Mouse (Mus musculus) midbrain, postnatal 0 days (tissue): ENCODE measurements at regions not wholly inside any gene's neighbourhood (a gene's known extent, or its start where the extent isn't known, plus 50 kb on each side); places are given as distances from the start of the nearest gene placed in this dataset.
A peak's percentile ranks its signal among the peaks of the same experiment; 100 is the strongest.

Source experiments
- ATAC-seq: fragments of 200-750 bp; cut with Nextera tagmentation; 2 replicates; pipeline ENCODE4 v1.8.0; 2017; ENCODE audit warnings: moderate number of reproducible peaks, mild to moderate bottlenecking, moderate TSS enrichment, moderate library complexity; ENCODE audit not compliant: low FRiP score
- DNase-seq: peaks from one replicate; pipeline ENCODE4 v3.0.0-alpha.2; 2015; ENCODE audit warnings: low spot score
- H3K27ac ChIP-seq: fragments of 300-500 bp; sonication (generic); 2 replicates; pipeline ENCODE4 v1.5.1; 2014; ENCODE audit warnings: low read depth, mild to moderate bottlenecking, low read length, mixed read lengths
- H3K27me3 ChIP-seq: fragments of 300-500 bp; sonication (generic); 2 replicates; pipeline ENCODE4 v1.6.1; 2014; ENCODE audit warnings: low read length, control low read depth, mixed read lengths; ENCODE audit not compliant: insufficient read depth
- H3K36me3 ChIP-seq: fragments of 300-500 bp; sonication (generic); 2 replicates; pipeline ENCODE4 v1.6.1; 2014; ENCODE audit warnings: low read length, control low read depth, mixed read lengths; ENCODE audit not compliant: insufficient read depth
- H3K4me1 ChIP-seq: fragments of 300-500 bp; sonication (generic); 2 replicates; pipeline ENCODE4 v1.6.1; 2014; ENCODE audit warnings: mild to moderate bottlenecking, control low read depth, antibody characterized with exemption, low read length, mixed read lengths; ENCODE audit not compliant: insufficient read depth
- H3K4me2 ChIP-seq: fragments of 300-500 bp; sonication (generic); 2 replicates; pipeline ENCODE4 v1.6.1; 2014; ENCODE audit warnings: low read depth, mild to moderate bottlenecking, low read length, mixed read lengths; ENCODE audit not compliant: poor library complexity, severe bottlenecking
- H3K4me3 ChIP-seq: fragments of 300-500 bp; sonication (generic); 2 replicates; pipeline ENCODE4 v1.5.1; 2014; ENCODE audit warnings: low read depth, mild to moderate bottlenecking, low read length, moderate library complexity
- H3K9ac ChIP-seq: fragments of 300-500 bp; sonication (generic); replicated peaks from 2 replicates; pipeline ENCODE4 v1.6.1; 2014; ENCODE audit warnings: mild to moderate bottlenecking, low read length, moderate library complexity, mixed read lengths; ENCODE audit not compliant: poor library complexity, severe bottlenecking
- H3K9me3 ChIP-seq: fragments of 300-500 bp; sonication (generic); 2 replicates; pipeline ENCODE4 v1.6.1; 2016; ENCODE audit warnings: low read length, control low read depth
- CTCF ChIP-seq: IDR thresholded peaks from 2 replicates; pipeline ENCODE4 v1.5.1; 2016; ENCODE audit warnings: antibody characterized with exemption, mild to moderate bottlenecking
- WGBS: fragments of 180-500 bp; shearing (Covaris S2); extraction: QIAGEN DNeasy Blood & Tissue Kit; methylation state at CpG from one replicate; pipeline ENCODE4 v1.1.7; 2014; 5-methylcytosine and 5-hydroxymethylcytosine counted together

GRCm38 (mm10) chr3:23457720-23458119 is 1381.3 kb downstream of the Tbl1xr1 start:
- TF ChIP-seq CTCF = no peak
- Histone ChIP-seq H3K36me3 (no peaks in the 10 kb centered on the region), H3K4me1 (no peaks in the 10 kb centered on the region), H3K9ac (no peak overlapping the region), H3K27ac (no peak overlapping the region), H3K27me3 (no peaks in the 10 kb centered on the region), H3K4me2 (no peak overlapping the region), H3K9me3 (no peaks in the 10 kb centered on the region), H3K4me3 (no peak overlapping the region)
- DNase-seq (no peak), ATAC-seq (no peak)
- 36% methylated on average over 1 of the region's 1 CpGs for WGBS

DNA sequence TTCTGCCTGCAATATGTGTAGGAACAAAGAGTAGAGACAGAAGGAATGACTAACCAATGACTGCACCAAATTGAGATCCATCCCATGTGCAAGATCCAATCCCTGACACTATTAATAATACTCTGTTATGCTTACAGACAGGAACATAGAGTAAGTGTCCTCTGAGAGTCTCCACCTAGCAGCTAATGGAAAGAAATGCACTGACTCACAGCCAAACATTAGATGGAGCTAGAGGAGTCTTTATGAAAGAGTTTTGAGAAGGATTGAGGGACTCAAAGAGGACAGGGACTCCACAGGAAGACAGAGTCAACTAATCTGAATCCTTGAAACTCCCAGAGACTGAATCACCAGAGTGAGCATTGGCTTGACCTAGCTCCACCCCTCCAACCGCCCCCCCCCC is 1423.4 kb downstream of the Tbl1xr1 start:
- TF ChIP-seq CTCF = 0 out of 2 replicates have a peak, but pooled peaks have one; percentile 3
- 100% methylated on average over 1 of the region's 1 CpGs for WGBS
- H3K4me3 ChIP-seq = no peak overlapping the region

DNA sequence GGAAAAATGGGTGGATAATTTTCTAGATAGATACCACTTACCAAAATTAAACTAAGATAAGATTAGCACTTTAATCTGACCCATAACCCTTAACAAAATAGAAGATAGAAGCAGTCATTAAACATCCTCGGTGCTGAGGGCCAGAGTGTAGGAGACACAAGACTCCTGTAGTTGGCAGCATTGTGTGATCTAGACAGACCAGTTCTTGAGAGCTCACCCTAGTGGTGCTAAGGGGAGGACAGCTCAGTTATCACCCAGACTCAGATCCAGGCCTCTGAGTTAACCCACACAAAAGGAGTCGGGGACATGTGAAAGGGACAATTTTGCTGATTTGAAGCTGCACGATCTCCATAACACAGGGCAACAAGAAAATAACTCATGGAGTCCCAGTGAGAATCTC is 1471.1 kb downstream of the Tbl1xr1 start:
- Histone ChIP-seq H3K4me1 (no peaks in the 10 kb centered on the region), H3K9me3 (no peaks in the 10 kb centered on the region), H3K36me3 (no peaks in the 10 kb centered on the region), H3K27me3 (no peaks in the 10 kb centered on the region), H3K9ac (no peak overlapping the region), H3K4me3 (no peak overlapping the region), H3K4me2 (no peak overlapping the region), H3K27ac (no peak overlapping the region)
- no peak for DNase-seq
- WGBS = 94% methylated on average over 3 of the region's 3 CpGs
- no peak for ATAC-seq
- no peak for TF ChIP-seq CTCF

More for the DNA sequence above, 1423.4 kb downstream of the Tbl1xr1 start:
- Histone ChIP-seq H3K4me2 (no peak overlapping the region), H3K4me1 (no peaks in the 10 kb centered on the region), H3K36me3 (no peaks in the 10 kb centered on the region), H3K9ac (no peak overlapping the region), H3K27me3 (no peaks in the 10 kb centered on the region), H3K27ac (no peak overlapping the region), H3K9me3 (no peaks in the 10 kb centered on the region)
- ATAC-seq (no peak), DNase-seq (no peak)

- no peak for TF ChIP-seq CTCF
- 88% methylated on average over 2 of the region's 2 CpGs for WGBS
- DNase-seq = no peak
These were observed 1487.9 kb downstream of the Tbl1xr1 start for GRCm38 (mm10) chr3:23564340-23564739.

DNA sequence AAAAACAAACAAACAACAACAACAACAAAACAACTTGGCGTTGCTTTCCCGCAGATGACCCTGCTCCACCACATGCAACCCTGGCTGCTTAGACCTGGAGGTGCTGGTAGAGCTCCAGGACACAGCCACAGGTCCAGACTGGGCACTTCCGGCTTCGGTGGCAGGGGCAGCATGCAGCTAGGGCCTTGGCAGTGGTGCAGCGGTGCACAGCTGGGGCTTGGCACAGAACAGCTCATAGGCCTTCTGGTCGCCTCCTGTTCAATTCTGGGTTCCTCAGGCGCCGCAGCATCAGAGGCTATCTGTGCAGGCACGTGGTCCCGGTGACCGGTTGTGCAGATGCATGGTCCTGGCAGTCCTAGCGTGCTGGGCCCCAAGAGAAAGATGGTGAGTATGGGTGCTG is 1492.4 kb downstream of the Tbl1xr1 start:
- no peak for TF ChIP-seq CTCF
- H3K4me2 ChIP-seq = no peak overlapping the region
- no peaks in the 10 kb centered on the region for H3K4me1 ChIP-seq
- ATAC-seq (no peak), DNase-seq (no peak)
- 87% methylated on average over 12 of the region's 12 CpGs for WGBS
- no peak overlapping the region for H3K27ac ChIP-seq
- no peak overlapping the region for H3K4me3 ChIP-seq
- H3K9ac ChIP-seq = no peak overlapping the region
- no peaks in the 10 kb centered on the region for H3K36me3 ChIP-seq
- H3K9me3 ChIP-seq = no peaks in the 10 kb centered on the region
- no peaks in the 10 kb centered on the region for H3K27me3 ChIP-seq

More at GRCm38 (mm10) chr3:23564340-23564739, 1487.9 kb downstream of the Tbl1xr1 start:
- H3K4me3 ChIP-seq = no peak overlapping the region
- no peaks in the 10 kb centered on the region for H3K9me3 ChIP-seq
- H3K27me3 ChIP-seq = no peaks in the 10 kb centered on the region
- no peaks in the 10 kb centered on the region for H3K4me1 ChIP-seq
- H3K27ac ChIP-seq = no peak overlapping the region
- no peak for ATAC-seq
- no peak overlapping the region for H3K9ac ChIP-seq
- H3K36me3 ChIP-seq = no peaks in the 10 kb centered on the region
- no peak overlapping the region for H3K4me2 ChIP-seq

DNA sequence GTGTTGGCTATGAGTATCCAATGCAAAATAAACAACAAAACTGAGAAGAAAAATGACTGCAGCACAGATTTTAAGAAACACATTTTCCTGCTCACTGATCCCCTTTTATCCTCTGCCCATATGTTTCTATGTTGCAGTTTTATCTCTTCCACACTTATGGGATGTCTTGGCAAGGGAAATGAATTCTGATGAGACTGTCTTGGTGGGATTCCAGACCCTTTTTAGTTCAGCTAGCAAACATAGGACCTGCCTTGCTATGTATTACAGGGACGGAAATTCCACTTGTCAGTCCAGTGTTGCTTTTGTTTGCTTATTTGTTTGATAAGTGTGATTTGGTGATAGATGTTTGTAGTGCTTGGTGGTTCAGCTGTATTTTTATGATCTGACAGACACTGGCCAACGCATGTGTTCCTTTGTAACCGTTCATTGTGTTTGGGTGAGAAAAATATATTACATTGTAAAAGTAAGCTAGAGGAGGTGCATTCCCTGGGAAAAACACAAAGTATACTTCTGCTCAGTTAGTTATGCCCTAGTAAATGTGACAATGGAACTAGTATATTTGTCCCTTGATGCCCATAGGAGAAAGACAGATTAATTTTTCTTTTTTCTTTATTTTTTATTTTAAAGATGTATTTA is 1516.2 kb downstream of the Tbl1xr1 start:
- H3K27me3 ChIP-seq = no peaks in the 10 kb centered on the region
- no peak for TF ChIP-seq CTCF
- H3K9me3 ChIP-seq = no peaks in the 10 kb centered on the region
- H3K27ac ChIP-seq = no peak overlapping the region
- H3K9ac ChIP-seq = no peak overlapping the region
- no peak overlapping the region for H3K4me3 ChIP-seq
- WGBS = 75% methylated on average over 3 of the region's 3 CpGs
- no peak for ATAC-seq
- no peaks in the 10 kb centered on the region for H3K4me1 ChIP-seq
- H3K4me2 ChIP-seq = no peak overlapping the region
- no peaks in the 10 kb centered on the region for H3K36me3 ChIP-seq
- DNase-seq = peak; percentile 48
